Mouse (Mus musculus): Measurements from ENCODE around the gene Ccl17. TPM values are rescaled to one million over a fixed set of nuclear protein-coding genes. Genes with fewer than 3 reads are reported as not detected.

The Ccl17 gene
- polyA plus RNA-seq, 1 experiment, result 1.1 TPM

- WGBS, result 42% methylated on average over 7 of the region's 7 CpGs
- no peaks in the 10 kb centered on the region for H3K4me1 ChIP-seq (ENCODE audit: control insufficient read depth, insufficient read depth, low read length)
- DNase-seq, result no peak
- H3K27ac ChIP-seq (ENCODE audit: insufficient read depth, low read length), result no peak overlapping the region
- no peak for TF ChIP-seq CTCF (IDR thresholded peaks at IDR 0.05; ENCODE audit: borderline replicate concordance, insufficient read depth, low read depth, low read length)
- TF ChIP-seq POLR2A (IDR thresholded peaks at IDR 0.05; ENCODE audit: borderline replicate concordance, insufficient read depth, low read length), result no peak
- H3K27me3 ChIP-seq (ENCODE audit: control insufficient read depth, insufficient read depth, low read length), result no peaks in the 10 kb centered on the region
- no peak overlapping the region for H3K4me3 ChIP-seq (replicated peaks; ENCODE audit: insufficient read depth, low read depth, low read length)
These were observed 2.7 kb upstream of the Ccl17 start for GRCm38 (mm10) chr8:94807506-94807905.

DNA sequence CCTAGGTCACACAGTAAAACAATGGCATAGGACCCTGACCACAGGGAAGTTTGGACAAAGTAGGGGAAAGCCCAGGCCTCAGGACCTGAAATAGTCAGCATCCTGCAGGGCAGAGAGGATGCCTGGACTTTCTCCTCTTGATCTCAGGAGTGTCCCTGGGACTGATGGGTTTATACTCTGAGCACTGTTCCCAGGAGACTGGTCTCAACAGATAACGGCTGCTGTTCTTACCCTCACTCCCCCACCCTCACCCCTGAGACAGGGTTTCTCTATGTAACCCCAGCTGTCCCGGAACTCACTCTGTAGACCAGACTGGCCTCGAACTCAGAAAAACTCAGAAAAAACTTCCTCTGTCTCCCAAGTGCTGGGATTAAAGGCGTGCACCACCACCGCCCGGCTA lies 1.9 kb upstream of the Ccl17 start:
- Histone ChIP-seq H3K4me1 (ENCODE audit: control insufficient read depth, insufficient read depth, low read length) (no peaks in the 10 kb centered on the region), H3K27me3 (ENCODE audit: control insufficient read depth, insufficient read depth, low read length) (no peaks in the 10 kb centered on the region), H3K4me3 (replicated peaks; ENCODE audit: insufficient read depth, low read depth, low read length) (no peak overlapping the region), H3K27ac (ENCODE audit: insufficient read depth, low read length) (no peak overlapping the region)
- 86% methylated on average over 6 of the region's 6 CpGs for WGBS
- no peak for DNase-seq
- TF ChIP-seq CTCF (IDR thresholded peaks at IDR 0.05; ENCODE audit: borderline replicate concordance, insufficient read depth, low read depth, low read length), result no peak
- TF ChIP-seq POLR2A (IDR thresholded peaks at IDR 0.05; ENCODE audit: borderline replicate concordance, insufficient read depth, low read length), result no peak

- WGBS, result 87% methylated on average over 5 of the region's 5 CpGs
- DNase-seq, result no peak
These were observed 602 bp downstream of the Ccl17 start for GRCm38 (mm10) chr8:94810855-94811254.

DNA sequence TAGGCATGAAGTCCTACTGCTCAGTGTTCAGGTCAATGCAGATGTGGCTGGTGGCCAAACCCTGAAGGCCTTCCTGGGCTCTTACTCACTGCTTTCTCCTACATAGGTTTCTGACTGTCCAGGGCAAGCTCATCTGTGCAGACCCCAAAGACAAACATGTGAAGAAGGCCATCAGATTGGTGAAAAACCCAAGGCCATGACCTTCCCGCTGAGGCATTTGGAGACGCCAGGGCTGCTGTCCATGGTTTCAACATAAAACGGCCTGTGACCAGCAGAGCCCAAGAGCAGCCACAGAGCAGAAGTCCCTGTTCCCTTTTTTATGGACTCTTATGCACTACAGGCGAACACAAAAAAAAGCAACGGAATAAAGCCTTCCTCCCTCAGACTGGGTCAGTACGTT lies 1.4 kb downstream of the Ccl17 start:
- no peaks in the 10 kb centered on the region for H3K27me3 ChIP-seq (ENCODE audit: control insufficient read depth, insufficient read depth, low read length)
- no peaks in the 10 kb centered on the region for H3K4me1 ChIP-seq (ENCODE audit: control insufficient read depth, insufficient read depth, low read length)
- no peak for DNase-seq
- 94% methylated on average over 6 of the region's 6 CpGs for WGBS
- TF ChIP-seq CTCF (IDR thresholded peaks at IDR 0.05; ENCODE audit: borderline replicate concordance, insufficient read depth, low read depth, low read length) (no peak), POLR2A (IDR thresholded peaks at IDR 0.05; ENCODE audit: borderline replicate concordance, insufficient read depth, low read length) (no peak)
- H3K4me3 ChIP-seq (replicated peaks; ENCODE audit: insufficient read depth, low read depth, low read length), result no peak overlapping the region
- H3K27ac ChIP-seq (ENCODE audit: insufficient read depth, low read length), result no peak overlapping the region

More at GRCm38 (mm10) chr8:94810855-94811254, 602 bp downstream of the Ccl17 start:
- Histone ChIP-seq H3K4me1 (ENCODE audit: control insufficient read depth, insufficient read depth, low read length) (no peaks in the 10 kb centered on the region), H3K27ac (ENCODE audit: insufficient read depth, low read length) (no peak overlapping the region), H3K4me3 (replicated peaks; ENCODE audit: insufficient read depth, low read depth, low read length) (no peak overlapping the region), H3K27me3 (ENCODE audit: control insufficient read depth, insufficient read depth, low read length) (no peaks in the 10 kb centered on the region)
- TF ChIP-seq POLR2A (IDR thresholded peaks at IDR 0.05; ENCODE audit: borderline replicate concordance, insufficient read depth, low read length) (no peak), CTCF (IDR thresholded peaks at IDR 0.05; ENCODE audit: borderline replicate concordance, insufficient read depth, low read depth, low read length) (no peak)

DNA sequence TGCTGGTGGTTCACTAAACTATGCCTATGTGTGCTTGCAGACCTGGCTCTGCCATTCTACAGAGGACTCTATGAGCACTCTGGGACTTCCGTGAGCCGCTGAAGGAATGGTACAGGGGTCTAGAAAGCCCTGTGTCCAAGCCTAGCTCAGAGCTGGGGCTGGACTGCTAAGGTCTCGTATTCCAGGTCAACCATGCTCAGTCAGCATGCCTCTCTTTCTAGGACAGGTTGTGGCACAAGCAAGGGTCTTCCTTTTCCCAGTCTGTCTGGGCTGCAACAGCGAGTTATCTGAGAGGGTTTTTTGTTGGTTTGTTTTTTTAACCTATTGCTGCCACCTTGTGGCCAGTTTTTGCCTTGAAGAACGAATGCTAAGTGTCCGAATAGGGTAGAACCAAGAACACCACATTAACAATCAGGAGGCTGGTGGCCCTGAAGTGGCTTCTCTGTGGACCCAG lies 2.4 kb downstream of the Ccl17 start:
- no peak overlapping the region for H3K27ac ChIP-seq (ENCODE audit: insufficient read depth, low read length)
- no peaks in the 10 kb centered on the region for H3K4me1 ChIP-seq (ENCODE audit: control insufficient read depth, insufficient read depth, low read length)
- H3K27me3 ChIP-seq (ENCODE audit: control insufficient read depth, insufficient read depth, low read length), result no peaks in the 10 kb centered on the region
- peak; percentile 84 to 88 for DNase-seq
- peak overlapping the region; percentile 65 for H3K4me3 ChIP-seq (replicated peaks; ENCODE audit: insufficient read depth, low read depth, low read length)
- 21% methylated on average over 6 of the region's 6 CpGs for WGBS
- TF ChIP-seq POLR2A (IDR thresholded peaks at IDR 0.05; ENCODE audit: borderline replicate concordance, insufficient read depth, low read length) (no peak), CTCF (IDR thresholded peaks at IDR 0.05; ENCODE audit: borderline replicate concordance, insufficient read depth, low read depth, low read length) (peak; percentile 59; the same call in 1 of the 2 replicates)

DNA sequence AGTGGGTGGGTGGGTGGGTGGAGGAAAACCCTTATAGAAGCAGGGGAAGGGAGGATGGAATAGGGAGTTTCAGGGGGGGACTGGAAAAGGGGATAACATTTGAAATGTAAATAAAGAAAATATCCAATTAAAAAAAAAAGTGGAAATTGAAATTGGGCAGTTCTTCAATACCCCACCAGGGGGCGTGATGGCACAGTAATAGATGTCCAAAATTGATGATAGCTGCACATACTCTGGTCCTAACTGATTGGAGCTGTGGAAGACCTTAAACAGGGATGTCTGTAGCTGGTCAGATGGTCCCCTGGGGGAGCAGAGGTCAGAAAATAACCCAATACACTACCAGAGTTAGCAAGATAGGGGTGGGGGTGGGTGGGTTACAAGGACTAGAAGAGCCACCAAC lies 4.3 kb downstream of the Ccl17 start:
- no peak for DNase-seq
- TF ChIP-seq POLR2A (IDR thresholded peaks at IDR 0.05; ENCODE audit: borderline replicate concordance, insufficient read depth, low read length) (no peak), CTCF (IDR thresholded peaks at IDR 0.05; ENCODE audit: borderline replicate concordance, insufficient read depth, low read depth, low read length) (peak; percentile 48; the same call in 1 of the 2 replicates)

GRCm38 (mm10) chr8:94817933-94818332 lies 7.7 kb downstream of the Ccl17 start:
- WGBS, result 90% methylated on average over 11 of the region's 11 CpGs
- no peak overlapping the region for H3K27ac ChIP-seq (ENCODE audit: insufficient read depth, low read length)
- DNase-seq, result no peak
- no peak overlapping the region for H3K4me3 ChIP-seq (replicated peaks; ENCODE audit: insufficient read depth, low read depth, low read length)
- no peaks in the 10 kb centered on the region for H3K27me3 ChIP-seq (ENCODE audit: control insufficient read depth, insufficient read depth, low read length)
- TF ChIP-seq POLR2A (IDR thresholded peaks at IDR 0.05; ENCODE audit: borderline replicate concordance, insufficient read depth, low read length) (no peak), CTCF (IDR thresholded peaks at IDR 0.05; ENCODE audit: borderline replicate concordance, insufficient read depth, low read depth, low read length) (no peak)
- H3K4me1 ChIP-seq (ENCODE audit: control insufficient read depth, insufficient read depth, low read length), result no peaks in the 10 kb centered on the region; the same call in 1 of the 2 replicates

More for the DNA sequence above, 4.3 kb downstream of the Ccl17 start:
- no peak overlapping the region for H3K27ac ChIP-seq (ENCODE audit: insufficient read depth, low read length)
- WGBS, result 0% methylated on average over 1 of the region's 1 CpGs
- no peaks in the 10 kb centered on the region for H3K27me3 ChIP-seq (ENCODE audit: control insufficient read depth, insufficient read depth, low read length)
- no peak overlapping the region for H3K4me3 ChIP-seq (replicated peaks; ENCODE audit: insufficient read depth, low read depth, low read length)
- H3K4me1 ChIP-seq (ENCODE audit: control insufficient read depth, insufficient read depth, low read length), result no peaks in the 10 kb centered on the region

- Histone ChIP-seq H3K4me1 (ENCODE audit: control insufficient read depth, insufficient read depth, low read length) (no peaks in the 10 kb centered on the region; the same call in 1 of the 2 replicates), H3K27ac (ENCODE audit: insufficient read depth, low read length) (no peak overlapping the region), H3K27me3 (ENCODE audit: control insufficient read depth, insufficient read depth, low read length) (no peaks in the 10 kb centered on the region), H3K4me3 (replicated peaks; ENCODE audit: insufficient read depth, low read depth, low read length) (no peak overlapping the region)
- no peak for DNase-seq
- 40% methylated on average over 6 of the region's 6 CpGs for WGBS
- TF ChIP-seq CTCF (IDR thresholded peaks at IDR 0.05; ENCODE audit: borderline replicate concordance, insufficient read depth, low read depth, low read length), result no peak
- TF ChIP-seq POLR2A (IDR thresholded peaks at IDR 0.05; ENCODE audit: borderline replicate concordance, insufficient read depth, low read length), result no peak
These were observed 9.5 kb downstream of the Ccl17 start for GRCm38 (mm10) chr8:94819671-94820179.
